Mouse (Mus musculus): ENCODE data around the gene Rcor3. TPM values are rescaled to one million over a fixed set of nuclear protein-coding genes. Genes with fewer than 3 reads are reported as not detected.

Rcor3 gene
- total RNA-seq, 2 experiments from 2014 or later, result 27.1 to 29.8 TPM

- intact Hi-C loops (cut with DNase I), result no loop called here
- no peak overlapping the region for H3K27ac ChIP-seq
- DNase-seq, result no peak
- TF ChIP-seq CTCF (IDR thresholded peaks at IDR 0.05), result no peak
- H3K4me3 ChIP-seq, result no peak overlapping the region
Observed at GRCm38 (mm10) chr1:192053726-192054125, 84.1 kb downstream of the Rcor3 start.

- DNase-seq, result no peak
- intact Hi-C loops (cut with DNase I), result no loop called here
- no peak for TF ChIP-seq CTCF (IDR thresholded peaks at IDR 0.05)
- Histone ChIP-seq H3K4me3 (no peak overlapping the region), H3K27ac (no peak overlapping the region)
Observed at GRCm38 (mm10) chr1:192052986-192053385, 84.9 kb downstream of the Rcor3 start.

GRCm38 (mm10) chr1:192052461-192052860 is 85.4 kb downstream of the Rcor3 start:
- Histone ChIP-seq H3K27ac (no peak overlapping the region), H3K4me3 (no peak overlapping the region)
- intact Hi-C loops (cut with DNase I), result no loop called here
- TF ChIP-seq CTCF (IDR thresholded peaks at IDR 0.05), result no peak
- no peak for DNase-seq

Other genes starting within 250 kb of the Rcor3 start
- gene Slc30a1, start 231.3 kb downstream of the Rcor3 start, total RNA-seq (2021), result 1 to 10 TPM; 5.8 to 6.4 TPM
- under 1 TPM in 1 of 2 experiments, not detected in 1; 0.08 TPM for gene Rd3, start 160.7 kb downstream of the Rcor3 start, total RNA-seq (2021)
- gene Traf5, start 45.5 kb downstream of the Rcor3 start, total RNA-seq (2021), result 1 to 10 TPM; 2.7 to 2.8 TPM
- gene Kcnh1, start 52.7 kb upstream of the Rcor3 start, total RNA-seq (2021), result not detected